Mouse (Mus musculus): ENCODE measurements around the gene Lif. TPM values are rescaled to one million over a fixed set of nuclear protein-coding genes. Genes with fewer than 3 reads are reported as not detected.

The Lif gene
- total and polyA plus RNA-seq, 3 experiments = 0.27 to 0.31 TPM; not detected in 1

DNA sequence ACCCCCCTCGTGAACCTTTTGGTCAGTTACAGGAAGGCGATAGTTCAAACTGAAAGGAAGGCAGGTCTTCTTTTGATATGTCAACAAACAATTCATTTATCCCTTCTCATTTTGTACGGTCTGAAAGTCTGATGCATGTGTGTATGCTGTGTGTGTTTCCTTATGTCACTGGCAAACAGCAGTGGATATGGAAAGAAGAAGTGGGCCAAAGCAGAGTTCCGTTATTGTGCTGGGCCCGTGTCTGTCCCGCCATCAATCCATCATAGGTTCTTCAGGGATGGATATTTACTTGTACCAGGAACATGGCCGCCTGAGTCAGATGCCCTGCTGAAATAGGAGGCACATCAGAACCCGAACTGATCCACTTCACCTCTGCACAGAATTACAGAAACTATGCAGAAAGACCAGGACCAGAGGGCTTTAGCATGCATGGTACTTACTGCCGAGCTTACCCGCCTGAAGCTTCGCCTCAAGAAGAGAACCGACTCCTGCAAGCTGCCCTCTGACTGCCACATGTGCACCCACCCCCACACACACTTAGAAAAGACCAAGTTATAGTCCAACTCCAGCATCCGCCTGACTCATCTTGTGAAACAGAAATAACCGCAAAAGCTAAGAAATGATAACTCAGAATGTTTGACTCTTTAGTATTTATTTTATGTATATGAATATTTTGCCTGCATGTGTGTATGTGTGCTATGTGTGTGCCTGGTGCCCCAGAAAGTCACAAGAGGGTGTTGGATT, 62.0 kb downstream of the Lif start:
- no peaks in the 10 kb centered on the region; a peak in 1 of 4 replicates for H3K36me3 ChIP-seq (ENCODE audit: control insufficient read depth in 1 of 2, insufficient read depth in 2 of 2, low read length in 2 of 2)
- no peaks in the 10 kb centered on the region; a peak in 2 of 4 replicates for H3K27me3 ChIP-seq (ENCODE audit: control insufficient read depth in 1 of 2, insufficient read depth in 2 of 2, low read length in 2 of 2)
- no peak overlapping the region for H3K27ac ChIP-seq (ENCODE audit: control insufficient read depth, low read depth, low read length)
- TF ChIP-seq HCFC1 (IDR thresholded peaks at IDR 0.05; ENCODE audit: low read depth, low read length) (no peak), CHD1 (IDR thresholded peaks at IDR 0.05; ENCODE audit: low read depth, low read length) (no peak), SMC3 (IDR thresholded peaks at IDR 0.05; ENCODE audit: low read depth, low read length) (no peak), MAZ (IDR thresholded peaks at IDR 0.05; ENCODE audit: low read depth, low read length) (no peak), MAX (IDR thresholded peaks at IDR 0.05; ENCODE audit: low read length) (no peak)
- no peak overlapping the region for H3K9ac ChIP-seq (ENCODE audit: control insufficient read depth, low read depth, low read length, poor library complexity, severe bottlenecking)
- no peak overlapping the region for H3K4me3 ChIP-seq (ENCODE audit: control insufficient read depth in 1 of 2, insufficient read depth in 1 of 2, low read depth in 2 of 2, low read length in 2 of 2)
- no peak for DNase-seq (ENCODE audit: low read depth, low spot score)
- H3K4me1 ChIP-seq (ENCODE audit: control insufficient read depth in 1 of 2, insufficient read depth in 2 of 2, low read length in 2 of 2) = peaks cover 0 to 4% of the 10 kb centered on the region in 2 experiments; a peak in 1 of 4 replicates
- no peaks in the 10 kb centered on the region for H3K9me3 ChIP-seq (replicated peaks; ENCODE audit: insufficient read depth, low read length)
- no peaks in the 10 kb centered on the region for H3K79me2 ChIP-seq (ENCODE audit: control insufficient read depth, insufficient read depth, low read length, poor library complexity)

DNA sequence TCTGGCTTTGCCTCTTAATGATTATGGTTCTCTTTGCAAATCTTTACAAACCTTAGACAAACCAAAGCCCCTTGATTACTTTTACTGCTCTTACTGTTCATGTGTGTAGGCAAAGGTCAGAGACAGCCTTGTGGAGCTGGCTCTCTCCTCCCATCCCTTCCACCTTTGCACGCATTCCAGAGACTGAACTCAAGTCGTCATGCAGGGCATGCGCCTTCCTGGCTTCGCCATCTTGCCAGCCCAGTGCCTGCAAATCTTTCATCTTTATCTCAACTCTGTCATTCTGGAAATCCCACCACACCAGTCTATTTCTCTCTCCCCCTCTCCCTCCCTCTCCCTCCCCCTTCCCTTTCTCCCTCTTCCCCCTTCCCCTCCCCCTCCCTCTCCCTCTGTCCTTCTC, 63.5 kb downstream of the Lif start:
- TF ChIP-seq BHLHE40 (IDR thresholded peaks at IDR 0.05; ENCODE audit: borderline replicate concordance, low read depth, low read length) = no peak
- TF ChIP-seq USF2 (IDR thresholded peaks at IDR 0.05; ENCODE audit: borderline replicate concordance in 1 of 2, insufficient read depth in 1 of 2, low read depth in 1 of 2, low read length in 2 of 2) = no peak
- TF ChIP-seq POLR2AphosphoS5 (IDR thresholded peaks at IDR 0.05; ENCODE audit: borderline replicate concordance, low read depth, low read length) = no peak
- no peak for TF ChIP-seq POLR2AphosphoS2 (IDR thresholded peaks at IDR 0.05; ENCODE audit: low read length)
- TF ChIP-seq GATA1 (IDR thresholded peaks at IDR 0.05; ENCODE audit: low read depth, low read length) = no peak
- no peak for TF ChIP-seq ZKSCAN1 (IDR thresholded peaks at IDR 0.05; ENCODE audit: low read depth, low read length)
- TF ChIP-seq MXI1 (IDR thresholded peaks at IDR 0.05; ENCODE audit: low read depth, low read length) = no peak
- no peak for TF ChIP-seq CHD1 (IDR thresholded peaks at IDR 0.05; ENCODE audit: low read depth, low read length)
- TF ChIP-seq ELF1 (IDR thresholded peaks at IDR 0.05; ENCODE audit: low read depth, low read length) = no peak
- TF ChIP-seq SIN3A (IDR thresholded peaks at IDR 0.05; ENCODE audit: low read length) = no peak
- TF ChIP-seq KAT2A (conservative IDR thresholded peaks at IDR 0.05; ENCODE audit: low read depth, low read length) = no peak
- TF ChIP-seq CTCF (IDR thresholded peaks at IDR 0.05 in 2 of 3, conservative IDR thresholded peaks at IDR 0.05 in 1 of 3; ENCODE audit: control insufficient read depth in 1 of 3, insufficient read depth in 1 of 3, low read depth in 2 of 3, low read length in 3 of 3, poor library complexity in 1 of 3, severe bottlenecking in 1 of 3) = no peak
- no peak for TF ChIP-seq E2F4 (IDR thresholded peaks at IDR 0.05; ENCODE audit: borderline replicate concordance, low read depth, low read length)
- TF ChIP-seq MAFK (IDR thresholded peaks at IDR 0.05; ENCODE audit: borderline replicate concordance, low read depth, low read length) = no peak
- no peak for DNase-seq (ENCODE audit: low read depth, low spot score)
- Histone ChIP-seq H3K9ac (ENCODE audit: control insufficient read depth, low read depth, low read length, poor library complexity, severe bottlenecking) (no peak overlapping the region), H3K9me3 (replicated peaks; ENCODE audit: insufficient read depth, low read length) (no peaks in the 10 kb centered on the region), H3K4me3 (ENCODE audit: control insufficient read depth in 1 of 2, insufficient read depth in 1 of 2, low read depth in 2 of 2, low read length in 2 of 2) (no peak overlapping the region), H3K27me3 (ENCODE audit: control insufficient read depth in 1 of 2, insufficient read depth in 2 of 2, low read length in 2 of 2) (no peaks in the 10 kb centered on the region; a peak in 2 of 4 replicates), H3K27ac (ENCODE audit: control insufficient read depth, low read depth, low read length) (no peak overlapping the region), H3K4me1 (ENCODE audit: control insufficient read depth in 1 of 2, insufficient read depth in 2 of 2, low read length in 2 of 2) (no peaks in the 10 kb centered on the region), H3K36me3 (ENCODE audit: control insufficient read depth in 1 of 2, insufficient read depth in 2 of 2, low read length in 2 of 2) (no peaks in the 10 kb centered on the region), H3K79me2 (ENCODE audit: control insufficient read depth, insufficient read depth, low read length, poor library complexity) (no peaks in the 10 kb centered on the region)

Other genes starting within 250 kb of the Lif start
- not detected in 2 replicates for gene Sec14l4, start 226.1 kb upstream of the Lif start, total RNA-seq (2012; rRNA removed)
- gene Sec14l4, start 226.1 kb upstream of the Lif start, polyA plus RNA-seq (2012; ENCODE audit: insufficient read depth in 1 of 2, insufficient read length in 2 of 2, low read depth in 1 of 2, low replicate concordance in 2 of 2, missing spikeins in 1 of 2) = not detected
- gene Sec14l3, start 192.7 kb upstream of the Lif start, total RNA-seq (2012; rRNA removed) = not detected in 2 replicates
- gene Sec14l3, start 192.7 kb upstream of the Lif start, polyA plus RNA-seq (2012; ENCODE audit: insufficient read depth in 1 of 2, insufficient read length in 2 of 2, low read depth in 1 of 2, low replicate concordance in 2 of 2, missing spikeins in 1 of 2) = not detected
- 71.4 and 84.8 TPM in 2 replicates for gene Mtfp1, start 162.1 kb upstream of the Lif start, total RNA-seq (2012; rRNA removed)
- gene Mtfp1, start 162.1 kb upstream of the Lif start, polyA plus RNA-seq (2012; ENCODE audit: insufficient read depth in 1 of 2, insufficient read length in 2 of 2, low read depth in 1 of 2, low replicate concordance in 2 of 2, missing spikeins in 1 of 2) = 10 to 100 TPM in 1 of 2 experiments, not detected in 1; 70.5 TPM
- 22.6 and 40.1 TPM in 2 replicates for gene Sec14l2, start 134.1 kb upstream of the Lif start, total RNA-seq (2012; rRNA removed)
- gene Sec14l2, start 134.1 kb upstream of the Lif start, polyA plus RNA-seq (2012; ENCODE audit: insufficient read depth in 1 of 2, insufficient read length in 2 of 2, low read depth in 1 of 2, low replicate concordance in 2 of 2, missing spikeins in 1 of 2) = 10 to 100 TPM in 1 of 2 experiments, not detected in 1; 15.5 TPM
- gene Rnf215, start 122.4 kb upstream of the Lif start, total RNA-seq (2012; rRNA removed) = 10.1 and 11.3 TPM in 2 replicates
- 10 to 100 TPM in 1 of 2 experiments, not detected in 1; 13.2 TPM for gene Rnf215, start 122.4 kb upstream of the Lif start, polyA plus RNA-seq (2012; ENCODE audit: insufficient read depth in 1 of 2, insufficient read length in 2 of 2, low read depth in 1 of 2, low replicate concordance in 2 of 2, missing spikeins in 1 of 2)
- gene Ccdc157, start 97.3 kb upstream of the Lif start, total RNA-seq (2012; rRNA removed) = 1.8 and 2.0 TPM in 2 replicates
- gene Ccdc157, start 97.3 kb upstream of the Lif start, polyA plus RNA-seq (2012; ENCODE audit: insufficient read depth in 1 of 2, insufficient read length in 2 of 2, low read depth in 1 of 2, low replicate concordance in 2 of 2, missing spikeins in 1 of 2) = 1 to 10 TPM in 1 of 2 experiments, not detected in 1; 2.9 TPM
- 64.9 and 77.0 TPM in 2 replicates for gene Sf3a1, start 97.2 kb upstream of the Lif start, total RNA-seq (2012; rRNA removed)
- 100 to 1,000 TPM in 1 of 2 experiments, 10 to 100 TPM in 1; 32.1 to 101 TPM for gene Sf3a1, start 97.2 kb upstream of the Lif start, polyA plus RNA-seq (2012; ENCODE audit: insufficient read depth in 1 of 2, insufficient read length in 2 of 2, low read depth in 1 of 2, low replicate concordance in 2 of 2, missing spikeins in 1 of 2)
- 26.3 and 27.4 TPM in 2 replicates for gene Tbc1d10a, start 70.8 kb upstream of the Lif start, total RNA-seq (2012; rRNA removed)
- 10 to 100 TPM in 1 of 2 experiments, not detected in 1; 23.0 TPM for gene Tbc1d10a, start 70.8 kb upstream of the Lif start, polyA plus RNA-seq (2012; ENCODE audit: insufficient read depth in 1 of 2, insufficient read length in 2 of 2, low read depth in 1 of 2, low replicate concordance in 2 of 2, missing spikeins in 1 of 2)
- gene Castor1, start 39.3 kb upstream of the Lif start, total RNA-seq (2012; rRNA removed) = 6.6 and 7.1 TPM in 2 replicates
- gene Castor1, start 39.3 kb upstream of the Lif start, polyA plus RNA-seq (2012; ENCODE audit: insufficient read depth in 1 of 2, insufficient read length in 2 of 2, low read depth in 1 of 2, low replicate concordance in 2 of 2, missing spikeins in 1 of 2) = 10 to 100 TPM in 1 of 2 experiments, not detected in 1; 11.8 TPM
- 11.2 and 15.4 TPM in 2 replicates for gene Osm, start 21.1 kb upstream of the Lif start, total RNA-seq (2012; rRNA removed)
- 10 to 100 TPM in 1 of 2 experiments, not detected in 1; 10.6 TPM for gene Osm, start 21.1 kb upstream of the Lif start, polyA plus RNA-seq (2012; ENCODE audit: insufficient read depth in 1 of 2, insufficient read length in 2 of 2, low read depth in 1 of 2, low replicate concordance in 2 of 2, missing spikeins in 1 of 2)
- gene Hormad2, start 183.5 kb downstream of the Lif start, total RNA-seq (2012; rRNA removed) = 17.0 and 18.6 TPM in 2 replicates
- 10 to 100 TPM in 1 of 2 experiments, not detected in 1; 16.0 TPM for gene Hormad2, start 183.5 kb downstream of the Lif start, polyA plus RNA-seq (2012; ENCODE audit: insufficient read depth in 1 of 2, insufficient read length in 2 of 2, low read depth in 1 of 2, low replicate concordance in 2 of 2, missing spikeins in 1 of 2)

Measured in MEL (cell line).